Mouse (Mus musculus) liver, embryonic 14.5 days (tissue): ENCODE measurements around the gene A930017K11Rik.

Source experiments
- CTCF ChIP-seq: IDR thresholded peaks from 2 replicates; pipeline ENCODE4 v1.5.1; 2016; ENCODE audit warnings: antibody characterized with exemption, low read depth, control low read depth
- EP300 ChIP-seq: IDR thresholded peaks from 2 replicates; pipeline ENCODE4 v1.6.1; 2016; ENCODE audit warnings: antibody characterized with exemption, low read depth

- TF ChIP-seq CTCF (no peak), EP300 (no peak)
Observed at GRCm38 (mm10) chr17:25985306-25986294, 33.2 kb upstream of the A930017K11Rik start, which contains the start of gene Capn15.
